Mouse (Mus musculus): ENCODE data around the gene Ms4a4b.
"Not testable (repeated sequence)": the region's sequence is repeated elsewhere in the genome, so short reads cannot be mapped to it uniquely, and the experiment has no call there.

DNA sequence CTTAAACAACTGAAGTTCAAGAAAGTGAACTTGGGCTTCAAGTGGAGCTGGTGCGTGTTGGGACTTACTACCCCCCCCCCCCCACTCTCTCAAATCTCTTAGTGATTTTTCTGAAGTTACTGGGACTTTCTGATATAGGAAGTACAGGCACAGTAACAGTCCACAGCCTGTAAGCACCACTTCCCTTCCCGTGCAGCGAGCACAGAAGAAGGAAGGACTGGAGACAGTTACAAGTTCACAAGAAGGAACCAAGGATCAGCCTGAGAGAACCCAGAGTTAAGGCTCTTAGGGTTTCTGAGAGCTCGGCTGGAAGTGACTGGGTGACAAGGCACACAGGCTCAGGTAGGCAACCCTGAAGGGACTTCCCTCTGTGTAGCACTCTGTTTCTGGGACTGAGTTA is 25.9 kb downstream of the Ms4a4b start, which contains the start of gene Ms4a6c:
- not testable (repeated sequence) for TF ChIP-seq CTCF (IDR thresholded peaks at IDR 0.05; ENCODE audit: low read depth, low read length); EP300 (IDR thresholded peaks at IDR 0.05; ENCODE audit: insufficient read depth, low read depth, low read length); POLR2A (IDR thresholded peaks at IDR 0.05; ENCODE audit: insufficient read depth, low read length)

All from ES-Bruce4 (cell line).